Mouse (Mus musculus): ENCODE measurements around the gene Specc1l. TPM values are rescaled to one million over a fixed set of nuclear protein-coding genes. Genes with fewer than 3 reads are reported as not detected.

The Specc1l gene
- polyA plus RNA-seq, 1 experiment from 2014 or later, result 6.7 TPM

GRCm38 (mm10) chr10:75182151-75182774 is 29.6 kb upstream of the Specc1l start:
- Histone ChIP-seq H3K4me3 (ENCODE audit: low read depth, low read length) (no peak overlapping the region), H3K4me2 (ENCODE audit: low read depth, low read length) (no peak overlapping the region), H3K9ac (ENCODE audit: low read depth, low read length) (no peak overlapping the region), H3K4me1 (ENCODE audit: control insufficient read depth, low read depth, low read length) (no peaks in the 10 kb centered on the region; the same call in 1 of the 2 replicates), H3K27me3 (ENCODE audit: control insufficient read depth, insufficient read depth, low read depth, low read length) (no peaks in the 10 kb centered on the region), H3K27ac (ENCODE audit: low read length) (no peak overlapping the region), H3K36me3 (ENCODE audit: control insufficient read depth, insufficient read depth) (peaks cover 17% of the 10 kb centered on the region), H3K9me3 (replicated peaks; ENCODE audit: control insufficient read depth, low read length) (no peaks in the 10 kb centered on the region)
- WGBS (ENCODE audit: insufficient replicate concordance), result 46% methylated on average over 14 of the region's 14 CpGs
- ATAC-seq (ENCODE audit: low read depth), result 0 out of 2 replicates have a peak, but pooled peaks have one; percentile 39

DNA sequence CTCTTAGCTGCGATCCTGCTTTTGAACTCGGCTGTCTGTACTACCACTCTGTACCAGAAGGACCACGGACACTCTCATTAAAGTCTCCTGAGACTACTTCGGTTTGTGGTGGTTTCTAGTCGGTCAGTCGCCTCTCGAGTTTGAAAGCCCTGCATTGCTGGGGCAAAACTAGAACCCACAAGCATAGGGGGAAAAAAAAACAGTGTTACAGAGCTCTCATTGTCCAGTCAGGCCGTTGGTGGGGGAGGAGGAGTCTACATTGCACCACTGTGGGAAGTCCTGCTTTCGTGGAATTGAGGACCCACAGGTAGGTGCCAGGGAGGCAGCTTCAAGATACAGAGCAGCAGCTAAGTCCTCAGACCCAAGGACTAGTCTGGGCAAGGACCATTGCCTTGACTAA is 27.0 kb upstream of the Specc1l start:
- Histone ChIP-seq H3K27me3 (ENCODE audit: control insufficient read depth, insufficient read depth, low read depth, low read length) (no peaks in the 10 kb centered on the region), H3K36me3 (ENCODE audit: control insufficient read depth, insufficient read depth) (0 out of 2 replicates have a peak, but pooled peaks cover 2% of the 10 kb centered on the region), H3K27ac (ENCODE audit: low read length) (no peak overlapping the region), H3K4me3 (ENCODE audit: low read depth, low read length) (no peak overlapping the region), H3K4me1 (ENCODE audit: control insufficient read depth, low read depth, low read length) (peaks cover 2% of the 10 kb centered on the region; the same call in 1 of the 2 replicates), H3K9me3 (replicated peaks; ENCODE audit: control insufficient read depth, low read length) (no peaks in the 10 kb centered on the region), H3K9ac (ENCODE audit: low read depth, low read length) (no peak overlapping the region), H3K4me2 (ENCODE audit: low read depth, low read length) (no peak overlapping the region)
- 63% methylated on average over 9 of the region's 9 CpGs for WGBS (ENCODE audit: insufficient replicate concordance)
- ATAC-seq (ENCODE audit: low read depth), result no peak

GRCm38 (mm10) chr10:75186551-75186950 is 25.3 kb upstream of the Specc1l start:
- Histone ChIP-seq H3K4me1 (ENCODE audit: control insufficient read depth, low read depth, low read length) (peaks cover 2% of the 10 kb centered on the region; the same call in 1 of the 2 replicates), H3K9ac (ENCODE audit: low read depth, low read length) (no peak overlapping the region), H3K27me3 (ENCODE audit: control insufficient read depth, insufficient read depth, low read depth, low read length) (no peaks in the 10 kb centered on the region), H3K36me3 (ENCODE audit: control insufficient read depth, insufficient read depth) (no peaks in the 10 kb centered on the region), H3K9me3 (replicated peaks; ENCODE audit: control insufficient read depth, low read length) (no peaks in the 10 kb centered on the region), H3K4me3 (ENCODE audit: low read depth, low read length) (no peak overlapping the region), H3K27ac (ENCODE audit: low read length) (no peak overlapping the region), H3K4me2 (ENCODE audit: low read depth, low read length) (no peak overlapping the region)
- ATAC-seq (ENCODE audit: low read depth), result no peak
- 38% methylated on average over 6 of the region's 6 CpGs for WGBS (ENCODE audit: insufficient replicate concordance)

GRCm38 (mm10) chr10:75187366-75188056 is 24.4 kb upstream of the Specc1l start:
- H3K27me3 ChIP-seq (ENCODE audit: control insufficient read depth, insufficient read depth, low read depth, low read length), result no peaks in the 10 kb centered on the region
- H3K9ac ChIP-seq (ENCODE audit: low read depth, low read length), result no peak overlapping the region
- no peak overlapping the region for H3K27ac ChIP-seq (ENCODE audit: low read length)
- no peak overlapping the region for H3K4me3 ChIP-seq (ENCODE audit: low read depth, low read length)
- ATAC-seq (ENCODE audit: low read depth), result 0 out of 2 replicates have a peak, but pooled peaks have one; percentile 11
- H3K4me2 ChIP-seq (ENCODE audit: low read depth, low read length), result no peak overlapping the region
- no peaks in the 10 kb centered on the region for H3K9me3 ChIP-seq (replicated peaks; ENCODE audit: control insufficient read depth, low read length)
- H3K36me3 ChIP-seq (ENCODE audit: control insufficient read depth, insufficient read depth), result no peaks in the 10 kb centered on the region
- WGBS (ENCODE audit: insufficient replicate concordance), result 35% methylated on average over 8 of the region's 8 CpGs
- H3K4me1 ChIP-seq (ENCODE audit: control insufficient read depth, low read depth, low read length), result peaks cover 2% of the 10 kb centered on the region; the same call in 1 of the 2 replicates

DNA sequence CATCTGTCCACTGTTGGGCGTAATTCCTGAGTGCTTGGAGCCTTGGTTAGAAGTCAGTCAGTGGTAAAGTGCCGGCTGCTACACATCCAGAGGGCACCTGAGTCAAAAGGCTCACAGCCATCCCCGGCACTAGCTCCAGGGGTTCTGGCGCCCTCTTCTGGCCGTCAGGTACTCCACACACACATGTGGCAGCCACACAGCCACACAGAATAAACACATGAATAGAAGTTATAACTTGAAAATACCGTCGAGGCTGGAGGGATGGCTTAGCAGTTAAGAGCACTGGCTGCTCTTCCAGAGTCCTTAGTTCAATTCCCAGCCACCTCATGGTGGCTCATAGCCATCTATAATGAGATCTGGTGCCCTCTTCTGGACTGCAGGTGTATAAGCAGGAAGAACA is 20.2 kb upstream of the Specc1l start:
- 41% methylated on average over 7 of the region's 7 CpGs for WGBS (ENCODE audit: insufficient replicate concordance)
- no peaks in the 10 kb centered on the region for H3K9me3 ChIP-seq (replicated peaks; ENCODE audit: control insufficient read depth, low read length)
- H3K27me3 ChIP-seq (ENCODE audit: control insufficient read depth, insufficient read depth, low read depth, low read length), result no peaks in the 10 kb centered on the region

DNA sequence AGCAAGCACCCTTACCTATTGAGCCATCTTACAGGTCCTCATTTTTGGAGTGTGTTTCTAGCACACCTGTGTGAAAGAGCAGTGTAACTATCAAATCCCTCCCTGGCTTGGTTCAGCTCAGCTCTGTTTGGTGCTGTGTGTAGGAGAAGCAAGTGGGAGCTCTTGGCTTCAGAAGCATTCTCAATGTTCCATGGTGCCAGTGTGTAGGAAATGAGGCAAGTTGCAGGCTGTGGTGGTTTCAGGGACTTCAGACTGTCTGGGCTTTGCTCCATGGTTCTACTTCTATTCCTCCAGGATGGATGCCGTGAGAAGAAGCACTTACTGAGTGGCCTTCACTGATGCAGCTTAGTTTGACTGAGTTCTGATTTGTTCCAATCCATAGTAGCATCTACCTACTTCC is 14.1 kb upstream of the Specc1l start:
- Histone ChIP-seq H3K9me3 (replicated peaks; ENCODE audit: control insufficient read depth, low read length) (no peaks in the 10 kb centered on the region), H3K36me3 (ENCODE audit: control insufficient read depth, insufficient read depth) (no peaks in the 10 kb centered on the region), H3K4me2 (ENCODE audit: low read depth, low read length) (no peak overlapping the region), H3K4me1 (ENCODE audit: control insufficient read depth, low read depth, low read length) (no peaks in the 10 kb centered on the region), H3K27ac (ENCODE audit: low read length) (no peak overlapping the region), H3K9ac (ENCODE audit: low read depth, low read length) (no peak overlapping the region), H3K4me3 (ENCODE audit: low read depth, low read length) (no peak overlapping the region), H3K27me3 (ENCODE audit: control insufficient read depth, insufficient read depth, low read depth, low read length) (no peaks in the 10 kb centered on the region)
- 50% methylated on average over 1 of the region's 1 CpGs for WGBS (ENCODE audit: insufficient replicate concordance)
- no peak for ATAC-seq (ENCODE audit: low read depth)

More for the DNA sequence above, 20.2 kb upstream of the Specc1l start:
- no peak for ATAC-seq (ENCODE audit: low read depth)
- no peaks in the 10 kb centered on the region for H3K36me3 ChIP-seq (ENCODE audit: control insufficient read depth, insufficient read depth)
- no peak overlapping the region for H3K9ac ChIP-seq (ENCODE audit: low read depth, low read length)
- no peak overlapping the region for H3K4me3 ChIP-seq (ENCODE audit: low read depth, low read length)
- peaks cover 2% of the 10 kb centered on the region; the same call in 1 of the 2 replicates for H3K4me1 ChIP-seq (ENCODE audit: control insufficient read depth, low read depth, low read length)
- H3K4me2 ChIP-seq (ENCODE audit: low read depth, low read length), result no peak overlapping the region
- H3K27ac ChIP-seq (ENCODE audit: low read length), result no peak overlapping the region

- Histone ChIP-seq H3K4me3 (ENCODE audit: low read depth, low read length) (no peak overlapping the region), H3K27me3 (ENCODE audit: control insufficient read depth, insufficient read depth, low read depth, low read length) (no peaks in the 10 kb centered on the region), H3K4me2 (ENCODE audit: low read depth, low read length) (no peak overlapping the region), H3K4me1 (ENCODE audit: control insufficient read depth, low read depth, low read length) (no peaks in the 10 kb centered on the region), H3K9ac (ENCODE audit: low read depth, low read length) (no peak overlapping the region), H3K27ac (ENCODE audit: low read length) (no peak overlapping the region), H3K9me3 (replicated peaks; ENCODE audit: control insufficient read depth, low read length) (no peaks in the 10 kb centered on the region), H3K36me3 (ENCODE audit: control insufficient read depth, insufficient read depth) (no peaks in the 10 kb centered on the region)
- ATAC-seq (ENCODE audit: low read depth), result no peak
- 88% methylated on average over 1 of the region's 1 CpGs for WGBS (ENCODE audit: insufficient replicate concordance)
These were observed 11.1 kb upstream of the Specc1l start for GRCm38 (mm10) chr10:75200733-75201132.

- Histone ChIP-seq H3K4me1 (ENCODE audit: control insufficient read depth, low read depth, low read length) (peaks cover under 1% of the 10 kb centered on the region), H3K27ac (ENCODE audit: low read length) (no peak overlapping the region), H3K9ac (ENCODE audit: low read depth, low read length) (no peak overlapping the region), H3K36me3 (ENCODE audit: control insufficient read depth, insufficient read depth) (no peaks in the 10 kb centered on the region), H3K9me3 (replicated peaks; ENCODE audit: control insufficient read depth, low read length) (no peaks in the 10 kb centered on the region), H3K4me2 (ENCODE audit: low read depth, low read length) (no peak overlapping the region), H3K4me3 (ENCODE audit: low read depth, low read length) (no peak overlapping the region), H3K27me3 (ENCODE audit: control insufficient read depth, insufficient read depth, low read depth, low read length) (no peaks in the 10 kb centered on the region)
- ATAC-seq (ENCODE audit: low read depth), result no peak
- WGBS (ENCODE audit: insufficient replicate concordance), result 59% methylated on average over 4 of the region's 4 CpGs
These were observed 5.7 kb upstream of the Specc1l start for GRCm38 (mm10) chr10:75206192-75206591.

GRCm38 (mm10) chr10:75210841-75211240 is 1.0 kb upstream of the Specc1l start:
- Histone ChIP-seq H3K4me2 (ENCODE audit: low read depth, low read length) (no peak overlapping the region), H3K4me1 (ENCODE audit: control insufficient read depth, low read depth, low read length) (peaks cover 10% of the 10 kb centered on the region), H3K9me3 (replicated peaks; ENCODE audit: control insufficient read depth, low read length) (no peaks in the 10 kb centered on the region), H3K27me3 (ENCODE audit: control insufficient read depth, insufficient read depth, low read depth, low read length) (no peaks in the 10 kb centered on the region), H3K4me3 (ENCODE audit: low read depth, low read length) (no peak overlapping the region), H3K27ac (ENCODE audit: low read length) (no peak overlapping the region), H3K36me3 (ENCODE audit: control insufficient read depth, insufficient read depth) (no peaks in the 10 kb centered on the region), H3K9ac (ENCODE audit: low read depth, low read length) (no peak overlapping the region)
- WGBS (ENCODE audit: insufficient replicate concordance), result 70% methylated on average over 3 of the region's 3 CpGs
- ATAC-seq (ENCODE audit: low read depth), result no peak

Data from liver, embryonic 16.5 days (tissue).